Mouse (Mus musculus): ENCODE measurements at regions not wholly inside any gene's neighbourhood (a gene's known extent, or its start where the extent isn't known, plus 50 kb on each side); places are given as distances from the start of the nearest gene placed in this dataset.
"Not testable (repeated sequence)": the region's sequence is repeated elsewhere in the genome, so short reads cannot be mapped to it uniquely, and the experiment has no call there.

DNA sequence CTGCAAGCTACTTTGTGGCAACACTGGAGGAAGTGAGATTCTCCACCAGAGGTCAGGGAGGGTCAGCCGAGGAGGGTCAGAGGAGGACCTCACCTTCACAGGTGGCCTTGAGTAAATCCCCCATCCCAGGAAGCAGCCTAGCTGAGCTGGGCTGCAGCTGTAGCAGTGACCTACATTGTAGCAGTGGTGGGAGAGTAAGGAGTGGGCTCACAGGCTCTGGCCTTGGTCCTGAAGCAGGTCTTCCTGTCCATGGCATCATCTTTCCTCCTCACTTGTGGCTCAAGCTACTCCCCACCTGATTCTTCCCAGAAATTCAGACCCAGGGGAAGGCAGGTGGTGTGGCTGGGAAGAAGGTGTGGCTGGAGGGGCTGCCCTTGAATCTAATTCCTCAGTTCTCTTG is 84.3 kb downstream of the 1810013L24Rik start:
- not testable (repeated sequence) for DNase-seq

GRCm38 (mm10) chr16:8916091-8916490 is 86.2 kb downstream of the 1810013L24Rik start:
- no peak for DNase-seq

DNA sequence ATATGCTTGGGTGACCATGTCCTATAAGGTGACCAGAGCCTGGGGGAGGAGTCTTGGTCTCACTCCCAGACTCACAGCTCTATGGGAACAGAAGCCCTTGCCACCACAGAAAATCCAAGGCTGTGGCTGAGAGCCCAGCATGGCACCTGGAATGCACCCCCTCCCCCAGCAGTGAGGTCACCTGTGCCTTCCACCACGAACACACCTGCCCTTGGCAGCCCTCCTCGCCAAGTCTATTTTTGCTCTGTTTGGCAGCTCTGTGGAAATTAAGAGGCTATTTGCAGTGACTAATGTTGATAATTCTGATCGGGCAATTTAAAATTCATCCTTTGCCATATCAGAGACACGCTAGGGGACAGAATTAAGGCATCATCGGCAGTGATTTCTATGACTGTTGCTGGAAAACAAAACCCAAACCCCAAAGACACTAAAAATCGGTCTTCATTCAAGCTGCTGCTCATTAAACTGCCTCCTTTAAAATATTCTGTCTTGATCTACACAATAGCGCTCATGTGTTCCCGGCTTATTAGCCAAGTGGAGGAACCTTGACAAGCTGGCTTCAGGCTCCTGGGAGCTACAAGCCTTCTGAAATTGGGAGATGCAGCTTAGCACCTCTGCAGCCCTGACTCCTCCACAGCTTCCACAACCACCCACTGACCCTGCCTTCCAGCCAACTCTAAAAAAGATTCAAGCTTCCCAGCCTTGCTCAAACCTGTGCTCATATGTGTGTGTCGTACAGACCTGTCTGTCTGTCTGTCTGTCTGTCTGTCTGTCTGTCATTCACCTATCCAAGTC is 89.0 kb downstream of the 1810013L24Rik start:
- DNase-seq: no peak

GRCm38 (mm10) chr16:8924732-8925131 is 94.8 kb downstream of the 1810013L24Rik start:
- no peak for DNase-seq

DNA sequence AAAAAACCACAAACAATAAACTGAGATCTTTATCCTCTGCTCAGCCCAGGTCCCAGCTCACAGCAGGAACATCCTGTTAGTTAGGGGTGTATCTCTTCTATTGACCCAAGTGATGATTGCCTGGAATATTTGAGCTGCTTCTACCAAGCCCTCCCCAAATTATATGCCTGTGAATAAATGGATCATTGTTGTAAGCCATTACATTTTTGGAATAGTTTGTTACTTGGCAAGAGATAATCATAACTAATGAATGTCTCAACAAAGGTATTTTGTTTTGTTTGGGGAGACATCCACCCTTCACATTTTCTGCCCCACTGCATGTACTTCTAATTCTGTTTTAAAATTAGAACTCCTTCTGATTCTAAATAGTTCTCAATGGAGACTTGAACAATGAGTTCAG is 102.1 kb downstream of the 1810013L24Rik start:
- no peak for DNase-seq

- DNase-seq: no peak
Observed at GRCm38 (mm10) chr16:8933121-8933520, 103.2 kb downstream of the 1810013L24Rik start.

DNA sequence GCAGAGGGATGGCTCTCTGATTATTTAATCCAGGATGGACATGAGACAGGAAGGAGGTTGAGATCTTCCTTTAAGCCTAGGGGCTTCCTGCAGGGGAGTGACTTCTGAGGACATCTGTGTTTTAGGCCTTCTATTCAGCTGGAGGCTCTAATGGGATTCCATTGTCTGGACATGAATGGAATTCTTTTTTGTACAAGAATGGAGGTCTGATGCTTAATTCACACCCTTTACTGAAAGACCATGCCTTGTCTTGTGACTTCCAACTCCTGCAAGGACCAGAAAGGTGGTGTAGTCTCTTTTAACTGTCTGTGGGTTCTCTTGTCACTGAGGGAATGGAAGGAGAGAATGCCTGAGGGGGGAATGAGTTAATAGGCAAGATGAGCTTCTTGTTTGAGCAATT is 106.5 kb downstream of the 1810013L24Rik start:
- DNase-seq: no peak

DNA sequence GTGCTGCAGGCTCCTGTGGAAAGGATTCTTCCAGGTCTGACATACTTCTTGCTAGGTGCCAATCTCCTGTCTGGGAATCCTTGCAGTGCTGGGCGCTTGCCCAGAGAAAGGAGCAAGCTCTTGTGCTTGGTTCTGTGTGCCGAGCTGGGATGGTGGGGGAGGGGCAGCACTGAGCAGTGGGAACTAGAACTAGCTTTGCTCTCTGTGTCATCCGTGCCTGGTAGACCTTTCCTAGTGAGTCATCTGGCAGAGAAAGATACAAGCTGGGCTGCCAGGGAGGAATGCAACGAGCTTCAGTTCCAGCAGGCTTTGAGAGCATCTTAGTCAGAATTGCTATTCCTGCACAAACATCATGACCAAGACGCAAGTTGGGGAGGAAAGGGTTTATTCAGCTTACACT is 108.6 kb downstream of the 1810013L24Rik start:
- DNase-seq: no peak

DNA sequence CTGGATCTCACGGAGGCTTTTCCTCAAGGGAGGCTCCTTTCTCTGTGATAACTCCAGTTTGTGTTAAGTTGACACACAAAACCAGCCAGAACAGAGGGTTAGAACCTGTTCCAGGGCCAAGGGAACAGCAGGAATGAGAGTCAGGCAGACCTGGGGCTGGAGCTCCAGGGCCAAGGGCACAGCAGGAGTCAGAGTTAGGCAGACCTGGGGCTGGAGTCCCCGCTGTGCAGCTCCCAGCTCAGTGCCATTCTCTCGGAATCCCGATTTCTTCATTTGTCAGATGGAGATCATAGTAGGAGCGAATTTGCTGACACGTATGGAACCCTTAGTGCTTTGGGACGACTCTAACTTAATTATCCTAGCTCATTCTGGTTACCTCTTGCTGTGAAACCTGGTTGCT is 109.2 kb downstream of the 1810013L24Rik start:
- no peak for DNase-seq

DNA sequence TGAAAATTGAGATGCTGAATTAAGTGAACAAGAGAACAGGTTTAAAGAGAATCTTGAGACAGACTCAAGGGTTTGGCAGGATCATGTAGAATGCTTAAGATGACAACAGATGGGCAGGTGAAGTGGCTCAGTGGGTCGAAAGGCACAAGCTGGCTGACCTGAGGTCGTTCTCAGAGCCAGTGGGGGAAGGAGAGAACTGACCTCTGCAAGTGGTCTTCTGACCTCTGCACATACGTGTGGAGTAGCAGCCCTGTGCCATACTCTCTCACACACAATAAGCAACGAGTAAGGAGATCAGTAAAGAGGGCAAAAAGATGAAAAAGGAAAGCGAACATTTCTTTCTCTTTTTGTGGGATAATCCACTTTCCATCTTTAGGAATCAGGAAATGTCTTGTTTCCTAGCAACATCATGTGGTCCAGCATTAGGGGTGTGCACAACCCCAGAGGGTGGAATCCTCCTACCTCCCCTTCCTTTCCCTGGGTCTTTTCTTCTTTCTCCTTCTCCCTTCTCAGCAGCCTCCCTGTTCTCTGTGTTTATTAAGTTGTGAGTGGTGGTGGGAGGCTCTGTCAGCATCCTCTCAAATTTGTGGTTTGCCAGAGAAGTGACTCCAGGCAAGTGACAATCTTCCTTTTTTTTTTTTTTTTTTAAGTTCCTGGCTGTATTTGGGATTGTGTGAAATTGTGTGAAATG is 114.7 kb downstream of the 1810013L24Rik start:
- no peak for DNase-seq

- no peak for DNase-seq
Observed at GRCm38 (mm10) chr16:8947846-8948245, 117.9 kb downstream of the 1810013L24Rik start.

- DNase-seq: no peak
Observed at GRCm38 (mm10) chr16:8951156-8951899, 121.4 kb downstream of the 1810013L24Rik start.

DNA sequence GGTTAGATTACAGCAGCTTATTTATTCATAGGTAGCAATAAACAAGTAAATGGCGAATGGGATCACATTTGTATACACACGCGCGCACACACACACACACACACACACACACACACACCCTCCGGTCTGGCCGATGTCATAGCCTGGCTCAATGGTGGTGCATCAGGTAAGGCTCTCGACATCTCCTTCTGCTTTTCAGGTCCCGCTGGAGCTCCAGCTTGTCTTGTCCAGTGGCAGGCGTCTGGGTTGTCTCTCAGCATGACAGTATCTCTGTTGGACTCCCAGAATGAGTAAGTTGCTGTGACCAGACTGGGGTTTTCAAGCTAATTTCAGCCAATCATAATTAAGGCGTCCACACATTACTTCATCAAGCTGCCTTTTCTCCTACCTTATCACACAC is 131.8 kb downstream of the 1810013L24Rik start:
- DNase-seq: no peak

DNA sequence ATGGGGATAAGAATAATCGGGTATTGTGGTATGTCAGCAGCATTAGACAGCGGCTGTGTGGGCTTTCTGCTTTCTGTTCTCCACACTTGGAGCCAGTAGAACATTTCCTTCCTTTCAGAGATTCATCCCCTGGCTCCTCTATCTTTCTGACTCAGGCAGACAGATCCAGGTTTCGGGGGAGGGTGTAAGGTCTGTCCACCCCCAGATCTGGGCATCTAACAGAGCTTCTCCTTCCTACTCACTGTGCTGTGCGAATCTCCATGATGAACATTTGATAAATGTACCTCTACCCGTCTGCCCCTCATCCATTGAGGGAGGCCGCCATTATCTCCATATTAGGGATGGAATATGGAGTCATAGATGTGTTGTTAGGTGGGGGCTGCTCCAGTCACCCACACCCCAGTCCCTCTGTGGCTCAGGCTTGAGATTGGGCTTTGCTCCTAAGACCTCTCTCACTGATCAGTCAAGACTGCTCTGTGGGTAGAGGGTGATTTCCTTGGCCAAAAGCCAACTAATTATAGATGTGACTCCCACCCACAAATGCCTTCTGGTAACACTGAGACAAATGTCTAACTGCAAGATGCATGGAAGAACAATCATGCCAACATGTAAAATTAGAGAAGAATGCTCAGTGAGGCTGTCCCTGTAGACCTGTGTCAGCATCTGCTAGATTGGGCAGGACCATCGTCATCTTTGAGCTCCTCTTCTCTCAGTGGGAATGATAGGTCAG is 163.8 kb downstream of the 1810013L24Rik start:
- no peak for DNase-seq

DNA sequence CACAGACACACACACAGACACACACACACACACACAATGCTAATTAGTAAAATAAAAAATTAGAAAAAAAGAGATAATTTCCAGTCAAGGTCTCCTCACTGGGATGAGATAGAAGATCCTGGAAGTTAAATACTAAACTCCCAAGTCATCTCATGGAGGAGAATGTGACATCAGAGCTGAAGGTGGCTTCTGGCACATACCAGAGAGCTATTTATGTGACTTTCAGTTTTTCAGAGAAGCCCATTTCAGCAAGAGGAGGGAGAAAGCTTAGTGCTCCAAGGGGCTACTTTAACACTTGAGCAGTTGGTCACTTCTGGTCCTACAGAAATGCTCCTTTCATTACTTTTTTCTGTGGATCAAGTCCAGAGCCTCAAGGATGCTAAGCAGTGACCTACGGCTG is 164.6 kb downstream of the 1810013L24Rik start:
- DNase-seq: no peak

DNA sequence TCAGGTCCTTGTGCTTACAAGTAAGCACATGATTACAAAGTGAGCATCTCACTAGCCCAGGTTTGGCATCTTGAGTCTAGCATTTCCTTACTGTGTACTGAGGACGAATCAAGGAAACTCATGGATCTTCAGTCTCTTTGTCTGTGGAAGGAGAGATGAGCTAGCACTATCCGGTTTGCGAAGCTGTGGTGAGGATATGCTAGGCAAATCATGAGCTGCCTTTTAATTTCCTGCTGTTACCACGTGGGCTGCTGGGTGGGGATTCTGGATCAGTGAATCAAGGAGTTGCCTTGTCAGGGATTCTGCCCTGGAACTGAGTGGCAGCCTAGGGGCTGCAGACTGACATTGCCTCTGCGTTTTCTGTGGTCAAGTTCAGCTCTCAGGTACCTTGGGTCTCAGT is 167.3 kb downstream of the 1810013L24Rik start:
- no peak for DNase-seq

GRCm38 (mm10) chr16:9004012-9004411 is 174.1 kb downstream of the 1810013L24Rik start:
- DNase-seq: no peak

- no peak for DNase-seq
Observed at GRCm38 (mm10) chr16:9005933-9006332, 176.0 kb downstream of the 1810013L24Rik start.

GRCm38 (mm10) chr16:9009361-9010083 is 179.6 kb downstream of the 1810013L24Rik start:
- peak; percentile 82 for DNase-seq

DNA sequence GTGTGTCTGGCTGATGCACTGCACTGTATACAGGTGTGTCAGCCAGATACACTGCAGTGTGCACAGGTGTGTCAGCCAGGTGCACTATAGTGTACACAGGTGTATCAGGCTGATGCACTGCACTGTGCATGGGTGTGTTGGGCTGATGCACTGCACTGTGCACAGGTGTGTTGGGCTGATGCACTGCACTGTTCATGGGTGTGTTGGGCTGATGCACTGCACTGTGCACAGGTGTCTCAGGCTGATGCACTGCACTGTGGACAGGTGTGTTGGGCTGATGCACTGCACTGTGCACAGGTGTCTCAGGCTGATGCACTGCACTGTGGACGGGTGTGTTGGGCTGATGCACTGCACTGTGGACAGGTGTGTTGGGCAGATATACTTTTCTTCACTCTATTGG is 181.2 kb downstream of the 1810013L24Rik start:
- DNase-seq: no peak

DNA sequence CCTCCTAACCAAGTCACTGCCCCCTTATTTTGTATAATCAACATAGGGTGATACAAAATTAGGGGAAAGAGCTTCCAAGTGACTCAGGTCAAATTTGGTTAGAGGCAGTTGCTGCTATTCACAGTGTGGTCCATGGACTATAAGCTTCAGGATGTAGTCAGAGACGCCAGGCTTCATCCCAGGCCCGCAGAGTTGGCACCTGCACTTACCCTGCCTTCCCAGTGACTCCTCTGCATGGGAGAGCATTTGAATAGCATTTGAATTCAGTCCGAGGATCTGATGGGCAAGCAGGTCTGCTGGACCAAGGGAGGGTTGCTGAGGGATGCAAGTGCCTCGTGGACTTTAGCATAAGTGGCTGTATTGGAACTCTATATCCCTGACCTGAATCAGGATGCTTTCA is 181.8 kb downstream of the 1810013L24Rik start:
- no peak for DNase-seq

- DNase-seq: no peak
Observed at GRCm38 (mm10) chr16:9016040-9016761, 186.3 kb downstream of the 1810013L24Rik start.
